Mouse (Mus musculus) gastrocnemius, adult 2 months (tissue): ENCODE results near the gene Plcb1. TPM values are rescaled to one million over a fixed set of nuclear protein-coding genes. Genes with fewer than 3 reads are reported as not detected.

ENCODE experiments used
- DNase-seq: peaks from one replicate; pipeline ENCODE4 v3.0.0; 2022
- H3K27ac ChIP-seq: fragments of 200-600 bp; 2 replicates; pipeline ENCODE4 v1.8.1; 2022; ENCODE audit warnings: mild to moderate bottlenecking
- H3K4me3 ChIP-seq: fragments of 200-600 bp; 2 replicates; pipeline ENCODE4 v1.8.1; 2022; ENCODE audit warnings: mild to moderate bottlenecking, moderate library complexity
- CTCF ChIP-seq: fragments of 200-600 bp; IDR thresholded peaks from 2 replicates; pipeline ENCODE4 v1.8.1; 2022; ENCODE audit warnings: antibody characterized with exemption, mild to moderate bottlenecking, moderate library complexity
- intact Hi-C: fragments of 180-260 bp; cut with DNase I; formaldehyde crosslinking; loops from one replicate; pipeline ENCODE4 v1.15.1; 2025
- total RNA-seq, 2 experiments: library from RNA; stranded (reverse); gene quantifications; 2 replicates each; pipeline ENCODE4 v1.2.3; 2021

Plcb1 gene
- total RNA-seq, 2 experiments from 2014 or later: 1.1 to 1.8 TPM

- intact Hi-C loops: no loop called here
- no peak for DNase-seq
- no peak overlapping the region for H3K4me3 ChIP-seq
- no peak for TF ChIP-seq CTCF
- no peak overlapping the region for H3K27ac ChIP-seq
These were observed 629.3 kb downstream of the Plcb1 start for GRCm38 (mm10) chr2:135415137-135415536.

GRCm38 (mm10) chr2:135419301-135419700 is 633.4 kb downstream of the Plcb1 start:
- intact Hi-C loops: no loop called here

GRCm38 (mm10) chr2:135434947-135435515 is 649.2 kb downstream of the Plcb1 start:
- DNase-seq: no peak
- no peak for TF ChIP-seq CTCF
- intact Hi-C loops: loop anchor here (10.0 kb wide), 2 partner anchors 120 to 220 kb away; partner anchors contain the start of gene Plcb4
- Histone ChIP-seq H3K27ac (peak overlapping the region; percentile 48), H3K4me3 (no peak overlapping the region)

More at GRCm38 (mm10) chr2:135419301-135419700, 633.4 kb downstream of the Plcb1 start:
- no peak for TF ChIP-seq CTCF
- DNase-seq: no peak
- Histone ChIP-seq H3K27ac (no peak overlapping the region), H3K4me3 (no peak overlapping the region)

GRCm38 (mm10) chr2:135439034-135439433 is 653.2 kb downstream of the Plcb1 start:
- intact Hi-C loops: loop anchor here (2.0 to 10.0 kb wide), 3 partner anchors 116 to 488 kb away; partner anchors contain the start of gene Plcb4
- Histone ChIP-seq H3K4me3 (no peak overlapping the region), H3K27ac (peak overlapping the region; percentile 77; the same call in 1 of the 2 replicates)
- TF ChIP-seq CTCF: no peak
- DNase-seq: no peak

DNA sequence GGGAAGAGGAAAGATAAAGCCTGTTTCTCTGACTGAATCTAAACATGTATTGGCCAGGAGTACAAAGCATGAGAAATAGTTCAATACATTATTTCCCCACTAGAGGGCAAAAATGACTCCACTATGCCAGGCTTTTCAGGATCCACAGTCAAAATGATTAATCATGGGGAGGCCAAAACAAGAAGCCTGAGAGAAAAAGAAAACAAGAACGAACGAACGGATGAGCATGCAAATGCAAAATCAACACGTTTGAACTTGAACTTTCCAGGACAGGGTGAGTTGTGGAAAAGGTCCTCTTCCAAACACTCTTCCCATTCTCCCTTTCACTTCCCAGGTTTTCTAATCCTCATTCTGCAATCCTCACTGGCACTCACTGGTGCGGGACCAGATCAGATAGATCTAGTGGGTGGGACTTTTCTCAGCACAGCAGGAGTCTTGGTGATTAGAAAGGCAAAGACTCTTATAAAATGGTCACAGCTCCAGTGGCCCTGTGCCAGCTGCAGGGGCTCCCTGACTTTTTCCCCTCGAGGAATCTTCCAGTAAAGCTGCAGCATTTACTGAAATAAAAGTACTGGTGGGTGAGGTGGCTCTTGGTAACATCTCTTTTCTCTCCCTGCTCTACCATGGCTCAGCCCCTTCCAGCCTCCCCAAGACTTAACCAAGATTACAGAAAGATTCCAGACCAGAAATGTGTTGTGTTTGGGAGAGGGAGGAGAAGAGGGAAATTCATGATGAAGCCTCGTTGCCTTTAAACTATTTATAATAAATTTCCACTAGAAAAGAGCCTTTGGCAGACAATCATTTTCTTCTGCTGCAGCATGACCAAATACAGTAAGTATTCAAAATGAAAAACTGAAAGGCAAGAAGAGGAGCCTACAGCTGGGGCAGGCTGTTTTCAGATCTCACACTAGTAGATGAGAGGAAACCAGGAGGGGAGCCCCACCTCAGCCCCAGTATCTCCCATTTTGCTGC is 654.0 kb downstream of the Plcb1 start:
- H3K4me3 ChIP-seq: peak overlapping the region; percentile 60
- H3K27ac ChIP-seq: peak overlapping the region; percentile 77
- TF ChIP-seq CTCF: peak; percentile 73
- DNase-seq: peak; percentile 53
- intact Hi-C loops: loop anchor here (2.0 to 10.0 kb wide), 3 partner anchors 115 to 487 kb away; partner anchors contain the start of gene Plcb4

DNA sequence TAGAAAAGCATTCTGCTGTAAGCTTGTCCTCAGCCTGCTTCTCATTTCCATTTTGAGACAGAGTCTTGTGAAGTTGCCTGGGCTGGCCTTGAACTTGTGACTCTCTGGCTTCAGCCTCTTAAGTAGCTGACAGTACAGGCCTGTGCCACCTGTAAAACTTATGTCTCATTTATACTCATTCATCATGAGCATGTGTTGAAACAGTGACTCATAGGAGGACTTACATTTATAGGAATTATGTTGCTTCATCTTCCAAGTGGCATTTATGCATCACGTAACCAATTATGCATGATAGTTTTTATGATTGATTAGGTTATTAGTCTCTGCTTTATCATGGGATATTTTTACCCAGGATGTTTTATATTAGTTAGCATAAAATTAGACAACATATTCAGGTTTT is 667.7 kb downstream of the Plcb1 start:
- H3K4me3 ChIP-seq: no peak overlapping the region
- H3K27ac ChIP-seq: no peak overlapping the region
- TF ChIP-seq CTCF: no peak
- intact Hi-C loops: no loop called here
- DNase-seq: no peak

DNA sequence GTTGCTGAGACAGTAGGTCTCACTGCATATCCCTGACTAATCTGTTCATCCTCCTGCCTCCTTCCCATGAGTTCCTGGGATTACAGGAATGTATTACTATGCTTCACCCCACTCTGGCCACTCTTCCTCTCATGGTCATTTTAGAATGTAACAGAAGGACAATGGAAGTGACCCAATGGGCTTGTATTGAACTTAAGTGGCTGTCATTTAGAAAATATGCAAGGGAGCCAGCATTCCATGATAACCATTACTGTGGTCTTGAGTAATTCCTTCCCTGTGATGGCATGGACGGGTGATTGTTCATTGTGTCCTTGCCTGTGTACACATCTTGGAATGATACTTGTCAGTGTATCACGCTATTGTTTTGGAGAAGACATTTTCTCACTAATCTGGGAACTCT is 668.1 kb downstream of the Plcb1 start:
- no peak overlapping the region for H3K27ac ChIP-seq
- DNase-seq: no peak
- H3K4me3 ChIP-seq: no peak overlapping the region
- no peak for TF ChIP-seq CTCF
- intact Hi-C loops: no loop called here

DNA sequence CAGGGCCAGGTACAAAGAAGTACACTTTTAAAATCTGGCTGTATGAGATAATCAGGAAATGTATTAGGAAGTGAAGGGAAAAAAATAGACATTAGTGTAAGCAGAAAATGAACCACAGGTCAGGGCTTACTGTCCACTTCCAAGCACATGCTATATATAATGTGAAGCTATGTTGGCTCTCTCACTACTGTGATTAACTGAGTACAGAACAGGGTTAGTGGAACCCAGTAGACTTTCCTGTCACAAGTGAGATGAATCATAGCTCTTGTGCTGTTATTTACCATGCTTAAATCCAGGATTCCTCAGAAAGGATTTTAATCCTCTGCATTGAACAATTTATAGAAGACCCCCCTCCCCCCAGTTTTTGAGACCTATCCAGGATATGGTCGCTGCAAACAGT is 668.6 kb downstream of the Plcb1 start:
- H3K4me3 ChIP-seq: no peak overlapping the region
- intact Hi-C loops: no loop called here
- DNase-seq: no peak
- H3K27ac ChIP-seq: no peak overlapping the region
- no peak for TF ChIP-seq CTCF

DNA sequence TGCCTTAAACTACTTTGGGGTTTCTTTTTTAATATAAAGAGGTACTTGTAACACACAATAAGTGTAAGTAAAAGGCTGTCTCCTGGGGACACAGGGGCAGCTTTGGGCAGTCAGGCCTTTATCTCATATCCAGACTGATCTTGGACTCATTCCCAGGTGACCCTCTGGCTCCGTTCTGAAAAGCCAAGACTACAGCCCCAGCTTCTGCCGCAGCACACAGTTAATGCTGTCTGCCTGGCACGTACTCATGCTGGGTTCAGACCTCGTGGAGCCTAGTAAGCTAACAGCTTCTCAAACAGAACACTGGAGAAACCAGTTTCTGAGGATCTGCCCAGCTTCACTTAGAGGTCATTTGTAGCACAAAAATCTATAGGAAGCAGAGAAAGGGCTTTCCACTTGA is 682.0 kb downstream of the Plcb1 start:
- TF ChIP-seq CTCF: no peak
- H3K4me3 ChIP-seq: no peak overlapping the region
- intact Hi-C loops: no loop called here
- H3K27ac ChIP-seq: no peak overlapping the region
- DNase-seq: no peak

- Histone ChIP-seq H3K27ac (no peak overlapping the region), H3K4me3 (no peak overlapping the region)
- DNase-seq: no peak
- no peak for TF ChIP-seq CTCF
- intact Hi-C loops: no loop called here
These were observed 688.2 kb downstream of the Plcb1 start for GRCm38 (mm10) chr2:135474107-135474506.

DNA sequence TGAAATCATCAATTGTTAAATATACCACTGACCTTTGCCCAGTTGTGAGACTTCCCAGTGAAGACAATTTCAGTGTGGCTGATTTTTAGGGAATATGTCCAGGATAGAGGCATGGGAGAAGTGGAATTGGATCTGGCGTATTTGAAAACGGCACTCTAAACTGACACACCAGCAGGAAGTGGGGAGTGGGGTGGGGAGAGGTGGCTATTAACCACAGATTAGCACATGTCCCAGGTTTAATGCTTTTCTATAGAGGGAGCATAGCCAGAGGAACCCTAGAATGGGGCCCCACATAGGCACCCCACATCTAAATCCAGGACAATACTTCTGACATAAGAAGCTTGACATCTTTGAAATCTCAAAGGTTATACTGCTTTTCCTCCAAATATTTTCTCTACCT is 699.4 kb downstream of the Plcb1 start:
- no peak for TF ChIP-seq CTCF
- H3K4me3 ChIP-seq: no peak overlapping the region
- no peak for DNase-seq
- intact Hi-C loops: no loop called here
- no peak overlapping the region for H3K27ac ChIP-seq

DNA sequence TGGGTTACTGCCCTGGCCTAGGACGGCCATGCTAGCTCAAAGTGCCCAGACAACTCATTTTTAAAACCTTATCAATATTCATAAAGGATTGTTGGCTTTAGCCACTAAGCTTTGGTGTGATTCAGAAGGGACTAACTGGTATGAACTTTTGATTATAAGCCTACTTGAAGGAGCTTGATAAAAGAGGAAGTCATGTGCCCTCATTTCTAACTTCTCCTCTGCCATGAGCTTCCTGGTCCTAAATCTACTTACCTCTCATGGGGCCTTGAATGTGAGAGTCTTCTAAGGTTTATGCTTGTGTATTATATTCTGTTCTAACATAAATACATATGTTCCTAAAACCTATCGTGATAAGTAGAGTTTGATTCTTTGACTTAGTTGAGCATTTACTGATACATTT is 702.4 kb downstream of the Plcb1 start:
- no peak for DNase-seq
- TF ChIP-seq CTCF: no peak
- Histone ChIP-seq H3K4me3 (no peak overlapping the region), H3K27ac (no peak overlapping the region)
- intact Hi-C loops: no loop called here

- Histone ChIP-seq H3K27ac (no peak overlapping the region), H3K4me3 (no peak overlapping the region)
- DNase-seq: no peak
- intact Hi-C loops: no loop called here
- TF ChIP-seq CTCF: no peak
These were observed 703.3 kb downstream of the Plcb1 start for GRCm38 (mm10) chr2:135489127-135489526.
